Mouse (Mus musculus): ENCODE results near the gene Pigr.

The Pigr gene

DNA sequence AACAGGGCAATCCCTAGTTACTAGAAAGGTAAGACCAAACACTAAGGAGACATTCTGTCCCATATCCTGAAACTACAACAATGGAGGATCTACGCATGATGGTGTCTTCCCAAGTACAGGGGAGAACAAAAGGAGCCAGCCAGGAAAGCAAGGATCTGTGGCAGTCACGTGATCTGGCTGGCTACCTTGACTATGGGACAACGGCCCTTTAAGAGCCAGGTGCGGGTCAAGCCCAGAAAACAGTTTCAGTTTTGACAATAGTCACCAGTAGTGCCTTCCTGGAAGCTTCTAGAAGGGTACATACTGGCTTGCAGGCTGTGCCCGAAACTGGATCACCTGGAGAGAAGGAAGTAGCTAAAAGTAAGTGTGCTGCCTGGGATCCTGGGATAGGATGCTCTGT, at the start of gene Pigr:
TSS of gene Pigr (plus strand) at position 237 of the 400 bp plus-strand sequence.
- DNase-seq, result no peak

DNA sequence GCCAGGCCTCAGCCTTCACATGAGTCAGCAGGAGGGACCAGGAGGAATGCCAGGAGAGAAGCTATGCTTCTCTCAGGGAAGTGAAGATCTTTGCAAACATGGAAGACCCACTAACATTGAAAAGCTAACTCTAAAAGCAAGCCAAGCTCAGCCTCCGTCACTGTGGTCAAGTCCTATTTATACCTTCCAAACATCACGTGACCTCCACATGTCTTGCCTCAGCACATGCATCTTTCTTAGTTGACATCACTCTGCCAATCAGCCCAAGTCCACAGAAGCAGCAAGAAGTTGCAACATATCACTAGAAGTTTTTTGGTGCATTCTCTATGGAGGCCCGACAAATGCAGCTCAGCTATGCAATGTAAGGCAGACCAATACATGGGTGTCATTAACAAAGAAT, 46.6 kb upstream of the Pigr start:
- no peak for DNase-seq

DNA sequence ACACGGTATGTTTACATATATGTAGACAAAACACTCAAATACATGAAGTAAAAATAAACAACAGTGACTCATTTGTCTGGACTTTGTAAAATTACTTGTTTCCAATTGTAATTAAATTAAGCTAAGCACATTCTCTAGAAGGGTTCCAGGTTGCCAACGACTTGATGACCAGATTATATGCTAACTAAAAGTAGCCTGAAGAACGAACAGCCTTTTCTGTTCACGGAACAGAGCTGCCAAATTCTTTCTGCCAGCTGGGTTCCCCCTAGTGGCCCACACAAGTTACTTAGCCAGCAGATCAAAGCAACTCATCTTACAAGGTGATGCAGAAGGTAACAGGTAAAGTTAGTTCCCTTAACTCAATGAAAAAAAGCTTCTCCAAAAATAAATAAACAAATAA, 42.4 kb upstream of the Pigr start:
- no peak for DNase-seq

DNA sequence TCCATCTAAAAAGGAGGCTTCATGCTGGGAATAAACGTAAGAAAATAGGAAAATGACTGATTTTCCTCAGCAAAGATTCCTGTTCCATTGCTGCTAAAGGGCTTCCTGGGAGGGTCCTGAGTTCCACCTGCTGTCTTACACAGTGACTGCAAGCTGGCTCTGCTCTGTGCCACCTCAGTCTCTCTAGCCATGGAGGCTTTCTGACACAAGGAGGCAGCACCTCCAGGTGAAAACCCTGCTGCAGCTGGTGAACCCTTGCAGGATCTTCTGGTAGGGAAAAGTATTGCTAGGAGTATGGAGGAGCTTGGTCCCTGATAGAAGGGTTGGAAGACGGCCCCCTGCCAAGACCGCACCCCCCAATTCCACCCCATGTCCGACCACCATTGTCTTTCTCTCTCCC, 39.5 kb upstream of the Pigr start:
- no peak for DNase-seq

DNA sequence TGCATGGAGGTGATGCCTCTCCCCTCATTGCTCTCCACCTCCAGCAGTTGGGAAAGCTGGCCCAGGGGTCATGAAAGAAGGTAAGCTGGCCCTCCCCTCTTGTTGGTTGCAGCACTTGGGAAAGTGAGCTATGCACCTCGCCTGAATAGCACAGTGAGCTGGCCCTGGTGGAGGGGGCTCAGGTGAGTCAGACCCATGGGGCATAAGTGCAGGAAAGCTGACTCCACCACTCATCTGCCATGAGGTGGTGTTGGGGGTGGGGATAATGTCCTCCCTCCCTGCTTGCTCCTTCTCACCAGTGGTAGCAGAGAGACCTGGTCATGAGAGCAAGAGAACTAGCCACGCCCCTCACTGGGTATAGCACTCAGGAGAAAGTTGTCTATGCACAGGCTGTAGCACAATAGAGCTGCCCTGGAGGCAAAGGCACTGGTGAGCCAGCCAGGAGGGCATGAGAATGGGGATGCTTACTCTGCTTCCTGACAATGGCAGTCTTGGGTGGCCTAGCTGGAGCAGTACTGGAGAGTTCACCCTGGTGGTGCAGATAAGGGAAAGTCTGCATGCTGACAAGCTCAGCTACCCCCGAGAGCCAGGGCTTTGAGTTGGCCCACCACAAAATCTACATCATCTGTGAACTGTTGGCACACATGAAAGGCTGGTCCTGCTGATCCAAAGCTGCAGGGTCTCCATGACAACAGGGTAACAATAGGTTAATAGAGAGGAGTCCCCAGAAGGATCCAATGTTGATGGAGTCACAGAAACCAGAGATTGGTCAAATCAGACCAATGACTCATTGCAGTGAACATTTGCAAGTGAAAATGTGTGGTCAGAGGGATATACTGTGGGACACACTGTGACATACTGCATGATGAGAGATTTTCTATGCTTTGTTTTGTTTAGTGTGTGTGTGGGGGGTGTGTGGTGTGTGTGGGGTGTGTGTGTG, 36.7 kb upstream of the Pigr start:
- DNase-seq, result no peak

DNA sequence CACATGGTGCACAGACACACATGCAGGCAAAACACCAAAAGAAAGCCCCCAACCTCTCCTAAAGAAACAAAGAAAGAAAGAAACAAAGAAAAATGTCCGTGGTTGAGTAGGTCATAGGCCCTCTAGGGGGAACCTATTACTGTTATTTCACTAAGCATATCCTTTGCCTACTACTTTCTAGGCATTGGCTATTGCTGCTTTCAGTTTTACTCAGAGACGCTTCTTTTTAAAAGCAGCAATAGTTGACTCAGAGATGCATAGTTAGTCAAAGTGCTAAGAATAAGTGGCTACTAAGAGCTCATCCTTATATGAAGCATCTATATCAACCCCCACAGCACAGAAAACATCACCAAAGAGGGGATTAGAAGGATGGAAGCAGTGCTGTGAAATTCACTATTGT, 31.2 kb upstream of the Pigr start:
- no peak for DNase-seq

DNA sequence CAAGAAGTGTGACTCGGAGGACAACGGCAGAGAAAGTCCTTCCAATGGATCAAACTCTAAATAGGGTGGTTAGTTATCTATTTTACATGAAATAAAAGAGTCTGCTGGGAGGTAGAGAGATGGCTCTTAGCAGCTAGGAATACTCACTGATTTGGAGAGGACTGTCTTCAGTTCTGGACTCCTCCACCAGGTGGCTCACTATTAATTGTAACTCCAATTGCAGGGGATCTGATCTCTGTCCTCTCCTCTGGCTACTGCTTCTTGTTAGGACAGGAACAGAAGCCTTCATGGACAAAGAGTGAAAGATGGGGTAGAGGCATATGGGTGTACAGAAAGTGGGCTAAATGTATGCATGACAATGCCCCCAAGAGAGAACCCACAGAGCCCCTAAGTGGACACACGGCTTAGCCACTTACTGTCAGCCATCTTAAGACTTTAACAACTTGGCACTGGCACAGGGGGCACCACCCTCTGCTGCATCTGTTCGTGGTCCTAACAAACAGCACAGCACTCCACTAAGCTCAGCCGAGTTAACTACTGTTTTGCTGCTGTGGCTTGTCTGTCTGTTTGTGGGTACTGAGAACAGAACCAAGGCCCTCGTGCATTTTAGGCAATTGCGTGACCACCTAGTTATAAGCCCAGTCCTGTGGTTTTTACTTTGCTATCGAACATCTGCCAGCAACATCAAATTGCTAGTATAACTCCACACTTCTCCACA, 29.4 kb upstream of the Pigr start:
- peak; percentile 13 for DNase-seq

DNA sequence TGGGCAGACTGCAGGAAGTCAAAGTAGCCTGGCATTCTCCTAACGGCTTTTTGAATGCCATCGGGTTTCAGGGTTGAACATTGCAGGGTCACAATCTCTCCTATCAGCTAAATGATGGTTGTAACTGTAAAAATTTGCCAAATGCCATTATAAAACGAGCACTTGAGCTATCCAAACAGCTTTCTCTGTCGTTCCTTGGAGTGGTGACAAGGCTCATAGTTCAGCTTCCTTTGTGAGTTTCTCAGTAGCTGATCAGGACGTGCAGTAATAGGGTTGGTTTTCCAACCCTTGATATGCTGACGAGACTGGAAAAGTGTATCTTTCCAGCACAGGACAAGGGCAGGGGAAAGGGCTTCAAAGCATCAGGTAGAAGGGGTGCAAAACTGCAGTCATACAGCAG, 28.4 kb upstream of the Pigr start:
- no peak for DNase-seq

DNA sequence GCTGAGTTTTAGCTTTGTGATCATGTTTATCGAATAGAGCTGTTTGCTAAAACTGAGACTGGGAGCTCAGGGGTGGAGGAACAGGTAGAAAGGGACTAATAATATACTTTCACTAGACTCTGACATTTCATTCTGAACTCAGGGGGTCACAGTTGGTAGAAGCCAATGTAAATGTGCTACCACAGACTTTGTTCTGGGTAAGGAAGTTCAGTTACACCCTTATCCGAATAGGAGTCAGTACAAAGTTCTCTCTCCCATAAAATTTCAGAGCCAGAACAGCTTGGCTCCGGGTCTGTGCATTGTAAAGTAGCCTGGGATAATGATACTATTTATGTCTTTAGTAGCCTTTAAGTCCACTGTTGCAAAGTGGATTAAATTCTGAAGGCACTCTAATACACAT, 27.9 kb upstream of the Pigr start:
- DNase-seq, result no peak

DNA sequence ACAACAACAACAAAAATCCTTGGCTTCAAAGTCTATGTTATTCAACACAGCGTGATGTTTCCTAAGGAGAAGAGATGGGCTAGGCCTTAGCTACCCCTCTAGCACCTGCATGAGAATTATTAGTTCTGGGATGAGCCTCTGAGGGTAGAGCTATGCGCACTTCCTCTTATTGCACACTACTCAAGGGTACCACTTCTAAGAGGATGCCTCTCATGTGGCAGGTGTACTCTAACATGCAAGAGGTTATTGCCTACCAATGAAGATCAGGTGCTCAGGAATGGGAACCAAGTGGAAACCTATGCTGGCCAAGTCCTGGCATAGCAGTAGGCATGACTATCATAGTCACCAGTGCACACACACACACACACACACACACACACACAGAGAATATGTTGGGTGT, 27.1 kb upstream of the Pigr start:
- no peak for DNase-seq

DNA sequence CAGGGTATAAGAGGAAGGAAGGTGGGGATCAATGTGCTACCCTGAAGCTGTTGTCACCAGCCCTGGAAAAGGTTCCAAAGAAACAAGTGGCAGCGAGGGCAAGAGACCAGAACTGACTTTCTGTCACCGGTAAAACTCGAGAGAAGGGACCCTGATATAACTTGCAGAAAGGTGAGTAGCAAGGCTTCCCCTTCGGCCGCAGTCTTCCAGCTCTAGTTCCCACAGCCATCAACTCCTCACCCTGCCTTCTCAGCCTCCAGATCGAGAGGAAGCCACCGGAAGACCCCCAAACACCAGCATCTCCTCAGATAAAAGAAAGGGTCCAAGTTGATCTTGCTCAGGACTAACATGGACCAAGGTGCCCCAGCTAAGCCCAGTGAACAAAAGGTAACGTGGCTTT, 25.9 kb upstream of the Pigr start, which contains the start of gene Fcamr:
TSS of gene Fcamr (plus strand) at position 301 of the 400 bp plus-strand sequence.
- no peak for DNase-seq

DNA sequence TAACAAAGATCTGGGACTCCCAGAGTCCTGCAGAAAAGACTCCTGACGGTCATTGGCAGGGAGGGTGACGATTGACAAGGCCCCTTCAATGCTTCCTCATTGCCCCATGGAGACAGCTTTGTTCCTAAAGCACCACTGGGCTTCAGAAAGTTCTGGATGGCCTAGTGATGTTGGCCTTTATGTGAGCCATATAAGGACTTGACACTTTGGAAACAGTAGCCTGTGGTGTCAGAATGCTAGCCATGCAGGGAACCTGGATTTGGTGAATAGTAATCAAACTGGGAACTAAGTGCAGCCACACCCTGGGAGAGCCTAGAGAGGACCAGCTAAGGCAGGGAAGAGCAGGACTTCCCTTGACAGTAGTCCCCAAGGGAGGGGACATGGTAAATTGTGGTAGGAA, 25.0 kb upstream of the Pigr start:
- DNase-seq, result no peak

DNA sequence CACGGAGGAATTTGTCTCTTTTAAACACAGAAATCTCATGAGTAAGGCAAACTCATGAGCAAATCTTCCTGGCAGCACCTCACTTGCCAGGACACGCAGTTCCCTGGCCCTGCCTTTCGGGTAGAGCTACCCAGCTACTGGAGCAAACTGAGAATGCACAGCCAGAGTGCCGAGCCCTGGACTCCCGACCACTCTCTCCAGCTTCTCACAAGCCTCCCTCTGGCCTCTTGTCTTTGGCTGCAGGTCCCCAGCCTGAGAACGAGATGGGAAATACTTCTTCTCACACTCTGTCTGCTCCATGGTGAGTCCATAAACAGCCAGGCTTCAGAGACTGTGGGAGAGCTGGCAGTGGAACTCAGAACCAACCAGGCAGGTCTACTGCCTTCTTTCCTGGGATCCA, 23.5 kb upstream of the Pigr start:
- no peak for DNase-seq

DNA sequence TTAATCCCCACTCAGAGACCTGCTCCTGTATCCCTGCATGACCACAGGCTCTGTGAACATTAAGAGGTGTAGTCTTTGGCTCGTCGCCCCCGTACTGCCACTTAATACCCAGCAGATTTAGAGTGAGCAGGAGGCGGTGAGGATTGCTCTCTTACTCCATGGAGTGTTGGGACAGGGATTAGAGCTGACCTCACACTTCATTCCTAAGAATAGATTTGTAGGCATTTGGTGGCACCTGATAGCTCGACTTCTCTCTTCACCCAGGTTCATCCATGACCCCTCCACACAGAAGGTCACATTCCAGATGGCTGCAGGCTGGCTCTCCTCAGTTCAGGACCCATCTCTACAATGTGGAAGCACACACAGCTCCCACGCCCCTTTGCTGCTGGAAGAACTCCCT, 22.2 kb upstream of the Pigr start:
- DNase-seq, result no peak

DNA sequence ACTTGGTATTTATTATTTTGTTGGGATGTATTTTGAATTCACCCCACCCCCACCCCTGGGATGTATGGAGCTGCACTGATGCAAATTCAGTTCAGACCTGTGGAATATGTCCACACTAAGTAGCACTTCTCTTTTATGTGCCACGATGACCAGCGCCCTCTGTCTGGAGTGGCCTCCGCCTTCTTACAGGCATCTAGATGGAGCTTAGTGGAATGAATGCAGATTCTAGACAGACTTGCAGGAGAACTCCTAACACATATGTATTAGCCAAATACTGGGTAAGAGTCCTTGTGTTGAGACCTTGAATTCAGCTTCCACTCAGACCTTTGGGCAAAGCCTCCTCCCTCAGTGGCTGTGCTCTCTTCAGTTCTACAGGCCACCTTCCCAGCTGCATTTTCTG, 15.6 kb upstream of the Pigr start:
- DNase-seq, result no peak

DNA sequence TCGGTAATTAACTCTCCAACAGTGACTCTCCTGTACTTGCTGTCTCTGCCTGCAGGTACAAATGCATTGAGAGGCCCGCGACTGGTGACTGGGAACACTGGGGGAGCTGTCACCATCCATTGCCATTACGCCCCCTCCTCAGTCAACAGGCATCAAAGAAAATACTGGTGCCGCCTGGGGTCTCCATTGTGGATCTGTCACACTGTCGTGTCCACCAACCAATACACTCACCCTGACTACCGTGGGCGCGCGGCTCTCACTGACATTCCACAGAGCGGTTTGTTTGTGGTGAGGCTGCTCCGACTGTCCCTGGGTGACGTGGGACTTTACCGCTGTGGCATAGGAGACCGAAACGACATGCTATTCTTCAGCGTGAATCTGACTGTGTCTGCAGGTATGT, 15.2 kb upstream of the Pigr start:
- DNase-seq, result no peak

DNA sequence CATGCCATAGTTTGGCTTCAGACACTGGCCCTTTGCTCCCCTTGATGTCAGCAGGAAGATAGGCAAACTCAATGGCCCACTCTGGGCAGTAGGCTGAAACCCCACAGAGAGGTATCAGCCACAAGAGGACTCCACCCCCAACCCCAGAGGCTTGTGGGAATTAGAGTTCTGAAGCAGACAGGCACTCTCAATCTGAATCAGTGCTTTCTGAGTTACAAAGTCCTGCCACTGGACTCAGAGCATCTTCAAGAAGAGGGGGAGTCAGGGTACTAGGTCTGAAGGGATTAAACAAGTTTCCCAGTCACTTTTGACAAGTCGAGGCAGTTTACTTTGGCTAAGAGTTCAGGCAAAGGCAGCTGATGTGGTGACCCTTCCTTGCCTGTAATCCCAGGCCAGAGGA, 6.7 kb upstream of the Pigr start:
- no peak for DNase-seq

DNA sequence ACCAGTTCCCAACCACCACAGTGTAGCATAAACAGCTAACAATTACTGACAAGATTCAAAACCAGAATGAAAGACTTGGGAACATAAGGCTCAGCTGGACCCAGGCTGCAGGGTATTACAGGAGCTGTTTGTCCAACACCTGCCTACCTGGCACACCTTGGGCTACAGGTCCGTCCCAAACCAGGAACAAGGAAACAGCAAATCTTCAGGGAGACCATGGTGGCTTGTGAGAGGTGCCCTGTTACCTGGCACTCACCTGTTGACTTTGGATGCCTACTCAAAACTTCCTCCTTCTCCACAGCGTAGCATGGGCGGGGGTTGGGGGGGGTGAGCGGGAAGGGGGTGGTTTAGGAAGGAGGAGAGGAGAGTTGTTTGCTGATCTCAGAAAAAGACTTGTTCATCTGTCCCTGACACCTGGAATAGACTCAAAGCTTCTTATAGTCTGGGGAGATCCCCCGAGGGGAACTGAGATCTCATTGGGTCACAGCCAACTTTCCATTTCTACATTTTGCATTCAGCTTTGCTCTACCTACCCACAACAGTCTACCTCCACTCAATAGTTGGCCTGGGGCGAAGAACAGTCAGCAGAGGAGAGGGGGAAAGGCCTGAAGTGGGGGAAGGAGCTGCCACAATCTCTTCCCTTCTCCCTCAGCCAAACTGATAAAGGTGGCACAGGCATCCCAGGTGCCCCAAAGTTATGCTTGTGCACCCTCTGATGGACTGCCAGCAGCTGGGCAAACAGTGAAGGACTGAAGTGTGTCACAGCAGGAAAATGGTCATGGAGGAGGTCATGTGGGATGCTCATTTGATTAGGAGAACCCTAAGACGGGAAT, 6.0 kb upstream of the Pigr start:
- DNase-seq, result no peak

DNA sequence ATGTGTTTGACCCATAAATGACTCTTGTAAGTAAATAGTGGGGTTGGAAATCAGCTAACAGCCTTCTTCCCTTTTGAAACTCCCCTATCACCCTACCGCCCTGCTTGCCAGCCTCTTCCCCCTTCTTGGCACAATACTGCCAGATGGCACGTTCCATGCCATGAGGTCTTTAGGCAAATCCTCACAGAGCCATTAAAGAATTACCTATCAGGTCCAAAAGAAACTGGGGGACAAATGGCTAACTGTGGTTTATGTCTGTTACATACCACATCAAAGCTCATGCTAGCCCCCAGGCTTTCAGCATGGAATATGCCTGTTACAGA, 5.4 kb upstream of the Pigr start:
- DNase-seq, result no peak

DNA sequence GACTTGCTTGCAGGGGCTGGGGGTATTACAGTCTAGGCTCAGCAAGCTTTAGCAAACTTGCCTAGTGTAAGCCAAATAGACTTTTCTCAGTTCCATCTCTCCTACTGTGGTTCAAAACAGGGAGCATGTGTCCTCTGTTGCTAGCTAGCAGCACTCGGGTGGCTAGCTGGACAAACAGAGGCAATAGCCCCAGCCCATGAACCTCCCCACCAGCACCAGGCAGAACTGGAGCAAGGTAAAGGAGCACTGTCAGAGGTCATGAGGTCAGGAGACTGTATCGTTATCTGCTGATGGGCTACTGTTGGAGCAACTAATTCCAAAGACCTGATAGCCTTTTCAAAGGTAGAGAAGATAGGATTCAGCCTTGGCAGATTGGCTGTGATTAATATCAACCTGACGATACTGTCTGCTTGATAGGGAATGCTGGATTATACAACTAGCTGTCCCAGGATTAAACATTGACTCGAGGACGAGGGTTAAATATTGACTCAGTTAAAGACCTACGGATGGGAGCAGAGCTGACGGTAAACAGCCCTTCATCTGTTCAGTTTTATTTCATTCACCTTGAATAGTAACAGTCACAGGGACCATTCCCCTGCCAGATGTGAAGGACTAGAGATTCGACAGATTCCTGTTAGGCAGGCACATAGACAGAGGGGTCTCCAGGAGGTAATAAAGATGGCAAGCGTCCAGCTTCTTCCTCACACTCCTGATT, 4.4 kb upstream of the Pigr start:
- DNase-seq, result no peak

DNA sequence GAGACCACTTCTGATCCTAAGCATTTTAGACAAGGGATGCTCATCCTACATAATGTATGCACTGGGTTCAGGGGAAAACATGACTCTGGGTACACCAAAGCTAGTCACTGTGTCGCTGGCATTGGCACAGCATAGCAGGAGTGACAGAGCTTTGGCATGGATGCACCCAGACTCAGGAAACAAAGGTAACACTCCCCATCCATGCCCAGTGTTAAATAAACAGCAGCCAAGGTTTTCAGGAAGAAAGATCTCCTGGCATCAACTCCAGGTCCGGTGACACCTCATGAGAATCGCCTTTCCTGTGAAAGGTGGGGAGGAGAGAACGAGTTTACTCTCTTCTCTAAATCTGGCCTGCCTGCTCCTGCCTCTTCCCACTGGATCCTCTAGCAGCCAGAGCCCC, 2.2 kb downstream of the Pigr start:
- peak; percentile 17 for DNase-seq

DNA sequence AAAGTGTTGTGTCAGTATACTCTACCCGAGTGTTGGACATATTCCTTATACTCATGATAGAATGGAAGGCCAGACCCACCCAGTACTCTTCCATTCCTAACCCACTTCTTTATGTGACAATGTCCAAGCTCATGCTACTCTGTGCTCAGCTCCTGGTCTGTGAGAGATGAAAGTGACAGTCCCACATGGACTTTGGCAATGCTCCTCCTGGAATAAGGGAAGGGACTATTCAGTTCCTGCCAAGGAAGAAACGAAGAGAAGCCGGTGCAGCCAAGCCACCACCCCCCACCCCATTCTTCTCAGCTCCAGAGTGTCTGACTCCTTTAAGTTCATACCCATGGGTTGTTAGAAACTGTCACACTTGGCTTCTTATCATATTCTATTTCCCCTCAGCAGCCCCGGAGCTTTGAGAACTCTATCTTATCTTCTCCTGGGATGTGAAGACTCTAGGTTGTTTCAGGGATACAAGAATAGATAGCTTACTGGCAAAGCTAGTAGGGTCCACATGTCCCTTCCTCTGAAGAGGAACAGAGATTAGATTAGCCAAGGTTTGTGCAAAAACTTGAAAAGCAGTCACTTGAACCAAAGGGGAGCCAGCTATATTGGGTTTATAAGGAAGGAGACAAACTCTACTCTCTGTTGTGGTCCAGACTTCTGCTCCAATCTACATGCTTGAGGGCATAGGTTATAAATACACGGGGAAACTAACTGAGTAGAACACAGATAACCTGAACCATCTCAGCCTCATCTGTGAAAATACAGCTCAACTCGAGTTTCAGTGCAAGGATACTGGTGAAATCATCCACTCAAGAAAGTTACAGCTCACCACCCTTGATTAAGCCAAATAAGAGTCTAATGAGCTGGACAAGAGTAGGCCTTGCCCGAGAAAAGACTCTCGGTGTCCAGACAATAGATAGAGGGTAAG, 3.7 kb downstream of the Pigr start:
- DNase-seq, result no peak

All from cerebellum, adult 9-11 months (tissue).